Mouse (Mus musculus) MEL (cell line): Measurements from ENCODE around the gene Myo1c. TPM values are rescaled to one million over a fixed set of nuclear protein-coding genes. Genes with fewer than 3 reads are reported as not detected.

ENCODE experiments used
- DNase-seq: peaks from one replicate; pipeline ENCODE4 v3.0.0; 2011; ENCODE audit warnings: low read depth, low spot score
- H3K27ac ChIP-seq: 2 replicates; pipeline ENCODE4 v1.5.1; 2012; ENCODE audit warnings: low read depth, mild to moderate bottlenecking, control low read depth, low read length, moderate library complexity; ENCODE audit not compliant: control insufficient read depth
- H3K27me3 ChIP-seq, 2 experiments: fragments of 150-350 bp in 1 of 2; sonication (generic) in 1 of 2; 2 replicates each; pipeline ENCODE4 v1.6.1; 2012; ENCODE audit warnings: low read length in 2 of 2, mild to moderate bottlenecking in 2 of 2, improper control_type of control experiment in 1 of 2, moderate library complexity in 1 of 2; ENCODE audit not compliant: insufficient read depth in 2 of 2, control insufficient read depth in 1 of 2
- H3K36me3 ChIP-seq, 2 experiments: 2 replicates each; pipeline ENCODE4 v1.6.1; 2012 to 2014; ENCODE audit warnings: low read length in 2 of 2, improper control_type of control experiment in 1 of 2, inconsistent platforms in 1 of 2, mild to moderate bottlenecking in 1 of 2; ENCODE audit not compliant: insufficient read depth in 2 of 2, control insufficient read depth in 1 of 2
- H3K4me1 ChIP-seq, 2 experiments: fragments of 150-350 bp in 1 of 2; sonication (generic) in 1 of 2; 2 replicates each; pipeline ENCODE4 v1.6.1; 2012; ENCODE audit warnings: low read length in 2 of 2, improper control_type of control experiment in 1 of 2, mild to moderate bottlenecking in 1 of 2; ENCODE audit not compliant: insufficient read depth in 2 of 2, control insufficient read depth in 1 of 2
- H3K4me3 ChIP-seq, 2 experiments: fragments of 150-350 bp in 1 of 2; sonication (generic) in 1 of 2; 2 replicates each; pipeline ENCODE4 v1.5.1; 2012; ENCODE audit warnings: low read depth in 2 of 2, low read length in 2 of 2, mild to moderate bottlenecking in 2 of 2, moderate library complexity in 2 of 2, control low read depth in 1 of 2, improper control_type of control experiment in 1 of 2; ENCODE audit not compliant: control insufficient read depth in 1 of 2, insufficient read depth in 1 of 2
- H3K79me2 ChIP-seq: 2 replicates; pipeline ENCODE4 v1.6.1; 2012; ENCODE audit warnings: mild to moderate bottlenecking, low read length, moderate library complexity; ENCODE audit not compliant: control insufficient read depth, poor library complexity, insufficient read depth
- H3K9ac ChIP-seq: 2 replicates; pipeline ENCODE4 v1.6.1; 2012; ENCODE audit warnings: low read depth, mild to moderate bottlenecking, control low read depth, low read length, moderate library complexity; ENCODE audit not compliant: control insufficient read depth, poor library complexity, severe bottlenecking
- H3K9me3 ChIP-seq: fragments of 150-350 bp; sonication (generic); replicated peaks from 2 replicates; pipeline ENCODE4 v1.6.1; 2012; ENCODE audit warnings: mild to moderate bottlenecking, low read length, improper control_type of control experiment, moderate library complexity; ENCODE audit not compliant: insufficient read depth
- CTCF ChIP-seq, 3 experiments: IDR thresholded peaks in 2 of 3; conservative IDR thresholded peaks in 1 of 3; 2 replicates each; pipeline ENCODE4 v1.5.1; 2011 to 2012; ENCODE audit warnings: low read length in 3 of 3, low read depth in 2 of 3, mild to moderate bottlenecking in 2 of 3, improper control_type of control experiment in 1 of 3, inconsistent platforms in 1 of 3, mixed read lengths in 1 of 3, moderate library complexity in 1 of 3; ENCODE audit not compliant: control insufficient read depth in 1 of 3, insufficient read depth in 1 of 3, poor library complexity in 1 of 3, severe bottlenecking in 1 of 3
- EP300 ChIP-seq, 2 experiments: IDR thresholded peaks; 2 replicates each; pipeline ENCODE4 v1.6.1; 2011; ENCODE audit warnings: improper control_type of control experiment in 2 of 2, low read length in 2 of 2, low read depth in 1 of 2, mild to moderate bottlenecking in 1 of 2
- ETS1 ChIP-seq: IDR thresholded peaks from 2 replicates; pipeline ENCODE4 v1.6.1; 2012; ENCODE audit warnings: low read depth, mild to moderate bottlenecking, inconsistent platforms, low read length, improper control_type of control experiment, moderate library complexity
- MAFK ChIP-seq: IDR thresholded peaks from 2 replicates; pipeline ENCODE4 v1.6.1; 2011; ENCODE audit warnings: low read depth, mild to moderate bottlenecking, low read length, improper control_type of control experiment, borderline replicate concordance
- MXI1 ChIP-seq: IDR thresholded peaks from 2 replicates; pipeline ENCODE4 v1.6.1; 2011; ENCODE audit warnings: mild to moderate bottlenecking, low read depth, low read length, improper control_type of control experiment
- MYB ChIP-seq: IDR thresholded peaks from 2 replicates; pipeline ENCODE4 v1.6.1; 2011; ENCODE audit warnings: mild to moderate bottlenecking, low read depth, low read length, improper control_type of control experiment
- MYC ChIP-seq: IDR thresholded peaks from 2 replicates; pipeline ENCODE4 v1.6.1; 2011; ENCODE audit warnings: low read depth, mild to moderate bottlenecking, low read length, improper control_type of control experiment, moderate library complexity
- NRF1 ChIP-seq: IDR thresholded peaks from 2 replicates; pipeline ENCODE4 v1.6.1; 2014; ENCODE audit warnings: low read depth, mild to moderate bottlenecking, inconsistent platforms, low read length, improper control_type of control experiment, moderate library complexity; ENCODE audit not compliant: poor library complexity, insufficient read depth, severe bottlenecking
- RAD21 ChIP-seq: IDR thresholded peaks from 2 replicates; pipeline ENCODE4 v1.6.1; 2011; ENCODE audit warnings: mild to moderate bottlenecking, low read depth, low read length, improper control_type of control experiment
- SMC3 ChIP-seq: IDR thresholded peaks from 2 replicates; pipeline ENCODE4 v1.6.1; 2011; ENCODE audit warnings: low read depth, low read length, improper control_type of control experiment
- TBP ChIP-seq: IDR thresholded peaks from 2 replicates; pipeline ENCODE4 v1.8.0; 2011; ENCODE audit warnings: low read depth, low read length, improper control_type of control experiment
- TCF12 ChIP-seq: IDR thresholded peaks from 2 replicates; pipeline ENCODE4 v1.6.1; 2014; ENCODE audit warnings: low read depth, mild to moderate bottlenecking, inconsistent platforms, low read length, improper control_type of control experiment, moderate library complexity
- ZC3H11A ChIP-seq: IDR thresholded peaks from 2 replicates; pipeline ENCODE4 v1.6.1; 2012; ENCODE audit warnings: low read depth, mild to moderate bottlenecking, inconsistent platforms, low read length, improper control_type of control experiment
- ZKSCAN1 ChIP-seq: IDR thresholded peaks from 2 replicates; pipeline ENCODE4 v1.6.1; 2012; ENCODE audit warnings: low read depth, mild to moderate bottlenecking, inconsistent platforms, low read length, improper control_type of control experiment, moderate library complexity
- ZMIZ1 ChIP-seq: IDR thresholded peaks from 2 replicates; pipeline ENCODE4 v1.6.1; 2012; ENCODE audit warnings: low read depth, mild to moderate bottlenecking, inconsistent platforms, low read length, improper control_type of control experiment, moderate library complexity
- polyA plus RNA-seq, 2 experiments: library from polyadenylated mRNA; stranded (reverse) in 1 of 2; unstranded in 1 of 2; fragments of >175 nt in 1 of 2; fragments of >200 nt in 1 of 2; gene quantifications; 2 replicates each; pipeline versions ENCODE4 v1.2.1 to v1.2.4; 2012; ENCODE audit warnings: low replicate concordance in 2 of 2, low read depth in 1 of 2; ENCODE audit not compliant: insufficient read length in 2 of 2, insufficient read depth in 1 of 2, missing spikeins in 1 of 2
- total RNA-seq: library from RNA; depleted of rRNA; stranded (reverse); fragments of 300-350 nt; gene quantifications from 2 replicates; pipeline ENCODE4 v1.2.3, GENCODE M21; 2012

Myo1c gene
- total and polyA plus RNA-seq, 3 experiments: 33.2 to 45.6 TPM; not detected in 1

DNA sequence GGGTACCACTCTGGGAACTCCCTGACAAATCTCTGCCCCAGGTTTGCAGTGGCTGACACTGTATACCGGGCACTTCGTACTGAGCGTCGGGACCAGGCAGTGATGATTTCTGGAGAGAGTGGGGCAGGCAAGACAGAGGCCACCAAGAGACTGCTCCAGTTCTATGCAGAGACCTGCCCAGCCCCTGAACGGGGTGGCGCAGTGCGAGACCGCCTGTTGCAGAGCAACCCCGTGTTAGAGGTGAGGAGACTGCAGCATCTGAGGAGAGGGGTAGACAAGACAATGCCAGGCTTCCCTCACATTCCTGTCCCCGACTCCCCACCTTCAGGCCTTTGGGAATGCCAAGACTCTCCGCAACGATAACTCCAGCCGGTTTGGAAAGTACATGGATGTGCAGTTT, 8.0 kb downstream of the Myo1c start:
- Histone ChIP-seq H3K27me3 (no peaks in the 10 kb centered on the region), H3K9me3 (no peaks in the 10 kb centered on the region), H3K4me1 (peaks cover 2 to 7% of the 10 kb centered on the region in 2 experiments; a peak in 3 of 4 replicates), H3K36me3 (peaks cover 0 to 5% of the 10 kb centered on the region in 2 experiments), H3K27ac (no peak overlapping the region), H3K4me3 (no peak overlapping the region), H3K9ac (no peak overlapping the region), H3K79me2 (peaks cover 7% of the 10 kb centered on the region)
- no peak for TF ChIP-seq TCF12
- TF ChIP-seq MAFK: no peak
- TF ChIP-seq ZC3H11A: no peak
- TF ChIP-seq ZKSCAN1: no peak
- no peak for TF ChIP-seq ZMIZ1
- no peak for TF ChIP-seq CTCF (IDR thresholded peaks at IDR 0.05 in 2 of 3, conservative IDR thresholded peaks at IDR 0.05 in 1 of 3; ENCODE audit: control insufficient read depth in 1 of 3, insufficient read depth in 1 of 3, low read depth in 2 of 3, low read length in 3 of 3, poor library complexity in 1 of 3, severe bottlenecking in 1 of 3)
- TF ChIP-seq TBP: no peak
- TF ChIP-seq RAD21: no peak
- no peak for TF ChIP-seq MYB
- no peak for TF ChIP-seq ETS1
- DNase-seq: no peak

- H3K4me3 ChIP-seq: no peak overlapping the region
- peaks cover 0 to 5% of the 10 kb centered on the region in 2 experiments; a peak in 3 of 4 replicates for H3K36me3 ChIP-seq
- DNase-seq: no peak
- H3K27ac ChIP-seq: no peak overlapping the region
- H3K4me1 ChIP-seq: peaks cover 2 to 5% of the 10 kb centered on the region in 2 experiments; a peak in 3 of 4 replicates
- TF ChIP-seq SMC3 (no peak), ETS1 (no peak), MYC (no peak)
- H3K9ac ChIP-seq: no peak overlapping the region
- peaks cover 7% of the 10 kb centered on the region for H3K79me2 ChIP-seq
- no peaks in the 10 kb centered on the region for H3K9me3 ChIP-seq
- H3K27me3 ChIP-seq: no peaks in the 10 kb centered on the region
Observed at GRCm38 (mm10) chr11:75658996-75659750, 8.9 kb downstream of the Myo1c start.

- Histone ChIP-seq H3K79me2 (peaks cover 7% of the 10 kb centered on the region), H3K9ac (no peak overlapping the region), H3K27me3 (no peaks in the 10 kb centered on the region), H3K36me3 (peaks cover 0 to 5% of the 10 kb centered on the region in 2 experiments; a peak in 3 of 4 replicates), H3K4me1 (peaks cover 1 to 2% of the 10 kb centered on the region in 2 experiments; a peak in 3 of 4 replicates), H3K4me3 (no peak overlapping the region), H3K27ac (no peak overlapping the region), H3K9me3 (no peaks in the 10 kb centered on the region)
- no peak for DNase-seq
- no peak for TF ChIP-seq EP300 (IDR thresholded peaks at IDR 0.05; ENCODE audit: low read depth in 1 of 2, low read length in 2 of 2)
- TF ChIP-seq NRF1: no peak
- no peak for TF ChIP-seq ZMIZ1
- no peak for TF ChIP-seq ZC3H11A
- TF ChIP-seq MXI1: no peak
Observed at GRCm38 (mm10) chr11:75660081-75660590, 9.8 kb downstream of the Myo1c start.
